Mouse (Mus musculus) stomach, postnatal 0 days (tissue): ENCODE measurements around the gene Spata2l. TPM values are rescaled to one million over a fixed set of nuclear protein-coding genes. Genes with fewer than 3 reads are reported as not detected.
A peak's percentile ranks its signal among the peaks of the same experiment; 100 is the strongest.

Source experiments
- ATAC-seq: fragments of 200-750 bp; cut with Nextera tagmentation; 2 replicates; pipeline ENCODE4 v1.8.0; 2017; ENCODE audit not compliant: low FRiP score, low TSS enrichment
- DNase-seq: peaks from one replicate; pipeline ENCODE4 v3.0.0-alpha.2; 2016; ENCODE audit warnings: low spot score
- H3K27ac ChIP-seq: fragments of 300-500 bp; sonication (generic); replicated peaks from 2 replicates; pipeline ENCODE4 v1.5.1; 2014; ENCODE audit warnings: mild to moderate bottlenecking, control low read depth
- H3K27me3 ChIP-seq: fragments of 300-500 bp; sonication (generic); 2 replicates; pipeline ENCODE4 v1.6.1; 2014; ENCODE audit warnings: low read length; ENCODE audit not compliant: control insufficient read depth, insufficient read depth
- H3K36me3 ChIP-seq: fragments of 300-500 bp; sonication (generic); 2 replicates; pipeline ENCODE4 v1.6.1; 2014; ENCODE audit warnings: low read length, mixed read lengths; ENCODE audit not compliant: control insufficient read depth, insufficient read depth
- H3K4me1 ChIP-seq: fragments of 300-500 bp; sonication (generic); replicated peaks from 2 replicates; pipeline ENCODE4 v1.6.1; 2014; ENCODE audit warnings: antibody characterized with exemption; ENCODE audit not compliant: control insufficient read depth, insufficient read depth
- H3K4me2 ChIP-seq: fragments of 300-500 bp; sonication (generic); replicated peaks from 2 replicates; pipeline ENCODE4 v1.6.1; 2014; ENCODE audit warnings: low read depth, mild to moderate bottlenecking, control low read depth, moderate library complexity
- H3K4me3 ChIP-seq: fragments of 300-500 bp; sonication (generic); 2 replicates; pipeline ENCODE4 v1.5.1; 2014; ENCODE audit warnings: low read depth, low read length, control low read depth
- H3K9ac ChIP-seq: fragments of 300-500 bp; sonication (generic); 2 replicates; pipeline ENCODE4 v1.6.1; 2014; ENCODE audit warnings: mild to moderate bottlenecking, low read length, control low read depth, mixed read lengths
- H3K9me3 ChIP-seq: fragments of 300-500 bp; sonication (generic); 2 replicates; pipeline ENCODE4 v1.6.1; 2016; ENCODE audit warnings: low read length; ENCODE audit not compliant: control insufficient read depth
- CTCF ChIP-seq: IDR thresholded peaks from 2 replicates; pipeline ENCODE4 v1.5.1; 2016; ENCODE audit warnings: antibody characterized with exemption, low read depth, mild to moderate bottlenecking, moderate library complexity
- EP300 ChIP-seq: optimal IDR thresholded peaks from 2 replicates; pipeline ENCODE3; 2016; ENCODE audit warnings: antibody characterized with exemption
- WGBS: fragments of 180-500 bp; shearing (Covaris S2); extraction: QIAGEN DNeasy Blood & Tissue Kit; methylation state at CpG from one replicate; pipeline ENCODE4 v1.1.7; 2014; 5-methylcytosine and 5-hydroxymethylcytosine counted together
- polyA plus RNA-seq: library from polyadenylated mRNA; unstranded; fragments of >200 nt; fragmentation: Nextera tagmentation; extraction: Ambion mirVana; gene quantifications from 2 replicates; pipeline ENCODE4 v1.2.1, GENCODE M21; 2015

Spata2l gene
- polyA plus RNA-seq, 1 experiment from 2014 or later, result 3.1 TPM

GRCm38 (mm10) chr8:123253451-123254098 is 17.5 kb upstream of the Spata2l start:
- ATAC-seq (peak; percentile 32), DNase-seq (peak; percentile 31)
- peak overlapping the region; percentile 94 for H3K4me2 ChIP-seq
- peak overlapping the region; percentile 97 for H3K4me3 ChIP-seq
- H3K36me3 ChIP-seq, result peaks cover 22% of the 10 kb centered on the region
- no peaks in the 10 kb centered on the region; the same call in none of the 2 replicates for H3K4me1 ChIP-seq
- no peaks in the 10 kb centered on the region for H3K27me3 ChIP-seq
- WGBS, result under 1% methylated on average over 20 of the region's 40 CpGs
- H3K27ac ChIP-seq, result peak overlapping the region; percentile 94
- peak overlapping the region; percentile 96 for H3K9ac ChIP-seq
- H3K9me3 ChIP-seq, result no peaks in the 10 kb centered on the region
- TF ChIP-seq CTCF (no peak), EP300 (no peak)

- 39% methylated on average over 4 of the region's 4 CpGs for WGBS
- no peak for ATAC-seq
Observed at GRCm38 (mm10) chr8:123252925-123253324, 16.9 kb upstream of the Spata2l start.

GRCm38 (mm10) chr8:123250940-123251339 is 14.9 kb upstream of the Spata2l start:
- Histone ChIP-seq H3K4me3 (no peak overlapping the region), H3K4me1 (no peaks in the 10 kb centered on the region; the same call in none of the 2 replicates), H3K36me3 (peaks cover 20% of the 10 kb centered on the region), H3K4me2 (no peak overlapping the region), H3K27ac (no peak overlapping the region), H3K27me3 (no peaks in the 10 kb centered on the region), H3K9ac (no peak overlapping the region), H3K9me3 (no peaks in the 10 kb centered on the region)
- DNase-seq, result no peak
- WGBS, result 92% methylated on average over 5 of the region's 5 CpGs
- no peak for ATAC-seq
- no peak for TF ChIP-seq CTCF
- TF ChIP-seq EP300, result no peak

More at GRCm38 (mm10) chr8:123252925-123253324, 16.9 kb upstream of the Spata2l start:
- H3K27ac ChIP-seq, result peak overlapping the region; percentile 40; the same call in 1 of the 2 replicates
- H3K36me3 ChIP-seq, result peaks cover 15% of the 10 kb centered on the region
- no peaks in the 10 kb centered on the region for H3K9me3 ChIP-seq
- H3K4me2 ChIP-seq, result peak overlapping the region; percentile 94
- peak overlapping the region; percentile 97 for H3K4me3 ChIP-seq
- no peaks in the 10 kb centered on the region; the same call in none of the 2 replicates for H3K4me1 ChIP-seq
- TF ChIP-seq EP300 (no peak), CTCF (no peak)
- H3K9ac ChIP-seq, result no peak overlapping the region
- H3K27me3 ChIP-seq, result no peaks in the 10 kb centered on the region
- DNase-seq, result no peak

- Histone ChIP-seq H3K4me3 (no peak overlapping the region), H3K4me1 (no peaks in the 10 kb centered on the region; the same call in none of the 2 replicates), H3K9ac (no peak overlapping the region), H3K4me2 (no peak overlapping the region), H3K27ac (no peak overlapping the region), H3K27me3 (no peaks in the 10 kb centered on the region), H3K9me3 (no peaks in the 10 kb centered on the region), H3K36me3 (peaks cover 26% of the 10 kb centered on the region)
- no peak for DNase-seq
- no peak for ATAC-seq
- WGBS, result 91% methylated on average over 8 of the region's 8 CpGs
- TF ChIP-seq CTCF, result no peak
- TF ChIP-seq EP300, result no peak
Observed at GRCm38 (mm10) chr8:123248596-123248995, 12.6 kb upstream of the Spata2l start.

GRCm38 (mm10) chr8:123247748-123248147 is 11.7 kb upstream of the Spata2l start:
- DNase-seq (no peak), ATAC-seq (no peak)
- H3K4me3 ChIP-seq, result no peak overlapping the region
- H3K9me3 ChIP-seq, result no peaks in the 10 kb centered on the region
- H3K27ac ChIP-seq, result no peak overlapping the region
- WGBS, result 98% methylated on average over 6 of the region's 6 CpGs
- no peak overlapping the region for H3K4me2 ChIP-seq
- TF ChIP-seq EP300, result no peak
- no peak for TF ChIP-seq CTCF
- no peaks in the 10 kb centered on the region for H3K4me1 ChIP-seq
- no peak overlapping the region for H3K9ac ChIP-seq
- peaks cover 29% of the 10 kb centered on the region for H3K36me3 ChIP-seq
- H3K27me3 ChIP-seq, result no peaks in the 10 kb centered on the region

GRCm38 (mm10) chr8:123245543-123245942 is 9.5 kb upstream of the Spata2l start:
- 0 out of 2 replicates have a peak, but pooled peaks have one; percentile 17 for ATAC-seq
- Histone ChIP-seq H3K4me3 (no peak overlapping the region), H3K36me3 (peaks cover 27% of the 10 kb centered on the region), H3K9me3 (no peaks in the 10 kb centered on the region), H3K4me1 (no peaks in the 10 kb centered on the region), H3K27ac (no peak overlapping the region), H3K9ac (no peak overlapping the region), H3K27me3 (no peaks in the 10 kb centered on the region), H3K4me2 (no peak overlapping the region)
- TF ChIP-seq CTCF (no peak), EP300 (no peak)
- 89% methylated on average over 12 of the region's 12 CpGs for WGBS
- no peak for DNase-seq
